Mouse (Mus musculus) small intestine, adult 2 months (tissue): ENCODE data around the gene BC049352.

Experiments
- CTCF ChIP-seq: fragments of 200-500 bp; IDR thresholded peaks from 2 replicates; pipeline ENCODE4 v1.5.1; 2012; ENCODE audit warnings: low read depth, mild to moderate bottlenecking, control low read depth, inconsistent platforms, low read length, moderate library complexity, mixed read lengths; ENCODE audit not compliant: insufficient replicate concordance, insufficient read length; ENCODE audit errors: extremely low read depth
- POLR2A ChIP-seq: fragments of 200-500 bp; IDR thresholded peaks from 2 replicates; pipeline ENCODE4 v1.6.1; 2012; ENCODE audit warnings: low read depth, mild to moderate bottlenecking, control low read depth, inconsistent platforms, low read length, moderate library complexity

DNA sequence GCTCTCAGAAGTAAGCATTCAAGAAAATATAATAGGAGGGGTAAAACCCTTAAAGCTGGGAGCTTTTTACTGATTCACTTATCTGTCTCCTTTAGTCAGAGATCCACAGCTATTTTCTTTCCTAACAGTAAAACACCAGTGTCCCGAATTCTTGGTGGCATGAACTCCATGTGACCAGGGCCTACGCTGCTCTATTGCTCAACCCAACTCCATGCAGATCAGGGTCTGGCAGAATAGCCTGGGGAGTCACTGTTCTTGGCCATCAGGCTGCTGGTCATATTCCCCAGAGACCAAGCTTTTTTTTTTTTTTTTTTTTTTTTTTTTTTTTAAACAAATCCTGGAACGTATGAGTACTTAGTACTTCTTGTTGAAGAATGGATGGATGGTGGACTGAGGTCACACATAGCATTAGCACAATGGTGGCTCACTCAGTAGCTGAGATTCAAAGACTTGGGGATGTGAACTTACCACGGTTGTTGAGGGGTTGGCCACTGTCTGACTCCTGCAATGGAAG lies 7.9 kb downstream of the BC049352 start:
- TF ChIP-seq POLR2A (no peak), CTCF (no peak)
